Mouse (Mus musculus) bone marrow macrophage, adult 2 months (primary cell): ENCODE measurements around the gene Pbx1.

Experiments
- CTCF ChIP-seq: IDR thresholded peaks from 2 replicates; pipeline ENCODE4 v1.5.1; 2012; ENCODE audit warnings: low read depth, mild to moderate bottlenecking, low read length, moderate library complexity
- POLR2A ChIP-seq: IDR thresholded peaks from 2 replicates; pipeline ENCODE4 v1.6.1; 2012; ENCODE audit warnings: mild to moderate bottlenecking, low read depth, low read length, borderline replicate concordance

- TF ChIP-seq POLR2A (no peak), CTCF (no peak)
Measured at GRCm38 (mm10) chr1:168319695-168320094, 112.4 kb downstream of the Pbx1 start.
